Mouse (Mus musculus): ENCODE results near the gene Ern1.

Gene Ern1

DNA sequence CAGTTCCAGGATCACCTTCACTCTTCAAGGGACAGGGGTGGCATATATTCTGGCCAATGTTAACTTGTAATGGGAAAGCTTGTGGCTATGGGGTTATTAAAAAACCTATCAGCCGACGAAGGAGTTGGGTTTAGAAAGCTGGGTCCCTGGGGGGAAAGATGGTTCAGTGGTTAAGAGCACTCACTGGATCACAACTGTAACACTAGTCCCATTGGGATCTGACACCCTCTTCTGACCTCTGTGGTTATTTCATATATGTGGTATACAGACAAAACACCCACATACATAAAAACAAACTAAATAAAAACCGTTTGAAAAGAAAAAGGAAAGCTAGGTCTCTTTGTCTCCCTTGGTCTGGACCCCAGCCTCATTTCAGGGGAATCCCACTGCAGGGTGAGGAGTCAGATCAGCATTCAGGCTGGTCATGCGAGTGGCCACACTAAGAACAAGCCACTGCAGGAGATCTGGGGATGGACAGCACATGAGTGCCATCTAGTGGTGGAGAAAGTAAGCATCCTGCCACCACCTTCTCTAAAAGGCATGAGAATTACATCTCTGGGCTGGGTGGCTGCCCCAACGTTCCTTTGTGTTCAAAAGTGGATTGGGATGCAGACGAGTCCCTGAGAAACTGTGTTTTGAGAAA is 96.0 kb downstream of the Ern1 start:
- DNase-seq (ENCODE audit: low read depth, low spot score), result peak; percentile 84

GRCm38 (mm10) chr11:106390757-106391156 is 96.9 kb downstream of the Ern1 start:
- no peak for DNase-seq (ENCODE audit: low read depth, low spot score)

DNA sequence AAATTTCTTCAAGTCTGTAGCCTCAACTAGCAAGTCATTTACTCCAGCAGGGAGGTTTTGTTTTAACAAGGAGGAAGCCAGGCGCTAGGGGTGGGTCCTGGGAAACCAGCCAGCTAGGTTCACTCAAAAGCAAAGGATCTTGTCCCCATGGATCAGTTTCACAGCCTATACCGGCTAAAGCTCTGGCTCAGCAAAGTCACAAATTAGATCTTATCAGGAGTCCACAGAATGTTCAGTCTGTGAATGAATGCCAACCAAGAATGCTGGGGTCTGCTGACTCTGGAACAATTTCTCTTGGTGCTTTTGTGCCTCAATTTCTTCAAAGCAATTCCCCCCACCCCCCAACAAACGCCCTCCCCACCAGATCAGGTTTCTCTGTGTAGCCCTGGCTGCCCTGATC is 98.0 kb downstream of the Ern1 start:
- no peak for DNase-seq (ENCODE audit: low read depth, low spot score)

DNA sequence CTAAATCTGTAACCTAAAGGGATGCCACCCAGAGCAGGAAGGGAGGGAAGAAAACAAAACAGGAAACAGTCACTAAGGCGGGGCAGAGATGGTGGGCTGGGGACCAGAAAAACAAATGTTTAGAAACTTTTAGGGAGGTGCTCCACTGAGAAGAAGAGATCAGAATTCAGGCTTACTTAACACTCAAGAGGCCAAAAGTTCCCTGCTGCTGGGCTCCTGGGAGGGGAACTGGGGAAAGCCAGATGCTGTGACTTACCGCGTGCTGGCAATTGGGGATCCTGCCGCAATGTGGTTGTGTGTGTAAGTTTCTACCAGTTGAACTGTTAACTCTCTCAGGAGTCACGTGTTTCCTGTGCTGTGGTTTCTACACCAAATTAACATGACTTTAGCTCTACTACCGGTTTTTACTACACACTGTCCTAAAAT is 99.8 kb downstream of the Ern1 start, which contains the start of gene Icam2:
Gene Icam2, minus strand, starts transcription at position 285 of the 426 bp plus-strand sequence.
- DNase-seq (ENCODE audit: low read depth, low spot score), result no peak

- no peak for DNase-seq (ENCODE audit: low read depth, low spot score)
Observed at GRCm38 (mm10) chr11:106387020-106387419, 100.6 kb downstream of the Ern1 start.

- DNase-seq (ENCODE audit: low read depth, low spot score), result no peak
Observed at GRCm38 (mm10) chr11:106386409-106386808, 101.2 kb downstream of the Ern1 start.

DNA sequence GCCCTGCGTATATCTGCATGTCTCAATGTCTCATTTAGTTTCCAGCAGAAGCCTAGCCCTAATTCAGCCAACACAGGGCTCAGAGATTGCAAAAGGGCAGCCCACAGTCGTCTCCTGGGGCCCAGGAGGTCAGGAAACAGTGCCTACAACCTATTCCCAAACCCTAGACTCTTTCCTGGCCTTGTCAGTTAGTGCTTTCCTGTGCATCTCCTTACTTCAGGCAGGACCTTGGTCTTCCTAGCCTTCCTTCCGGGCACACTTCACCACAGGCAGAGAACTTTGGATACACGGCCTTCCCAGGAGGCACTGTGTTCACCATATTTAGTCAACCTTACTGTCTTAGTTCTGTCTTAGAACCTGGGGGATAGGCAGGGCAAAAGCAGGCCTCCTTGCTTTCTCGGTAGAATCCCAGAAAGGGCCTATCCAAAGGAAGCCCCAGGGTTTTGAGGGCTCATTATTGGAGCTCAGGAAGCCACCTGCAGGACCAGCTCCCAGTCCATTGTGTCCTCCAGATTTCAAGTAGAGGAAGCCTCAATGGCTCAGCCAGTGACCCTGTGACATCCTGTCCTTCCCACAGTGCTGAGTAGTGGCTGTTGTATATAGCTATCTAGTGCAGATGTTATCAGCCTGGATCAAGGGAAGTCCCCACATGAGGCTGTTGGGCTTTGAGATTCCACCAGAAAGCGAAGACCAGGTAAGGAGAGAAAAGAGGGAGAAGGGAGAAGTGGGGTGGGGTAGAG is 104.4 kb downstream of the Ern1 start:
- DNase-seq (ENCODE audit: low read depth, low spot score), result no peak

DNA sequence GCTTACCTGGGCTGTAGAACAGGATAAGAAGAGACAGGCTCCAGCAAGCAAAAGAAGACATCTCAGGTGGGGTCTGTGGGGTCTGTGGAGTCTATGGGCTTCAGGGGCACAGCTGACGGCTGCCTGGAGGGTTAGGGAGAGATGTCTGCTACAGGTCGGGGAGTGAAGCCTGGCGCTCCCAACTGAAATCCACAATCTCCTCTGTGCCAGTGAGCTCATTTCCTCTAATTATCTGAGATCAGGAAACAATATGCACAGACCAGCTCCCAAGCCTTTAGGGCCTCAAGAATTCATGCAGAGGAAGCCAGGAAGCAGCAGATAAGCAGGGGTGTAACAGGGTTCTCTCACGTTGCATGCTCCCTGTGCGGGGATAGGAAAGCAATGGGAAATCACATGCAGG is 105.2 kb downstream of the Ern1 start:
- no peak for DNase-seq (ENCODE audit: low read depth, low spot score)

DNA sequence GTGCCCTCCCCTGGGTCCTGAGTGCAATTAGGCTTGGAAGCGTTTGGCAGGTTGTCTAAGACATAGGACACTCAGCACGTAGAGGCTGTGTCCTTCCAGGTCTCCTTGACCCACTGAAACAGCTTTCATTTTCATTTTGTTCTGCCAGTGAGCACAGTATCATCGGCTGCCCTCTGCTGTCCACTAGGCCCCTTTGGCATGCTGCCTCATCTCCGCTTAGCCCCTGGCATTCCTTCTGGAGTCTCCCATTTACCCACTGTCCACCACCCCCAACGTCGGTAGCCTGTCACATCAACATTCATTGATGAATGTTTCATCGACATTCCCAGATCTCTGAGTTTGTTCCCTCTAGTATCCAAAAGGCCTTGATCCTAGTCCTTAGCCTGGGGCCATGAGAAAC is 105.8 kb downstream of the Ern1 start:
- DNase-seq (ENCODE audit: low read depth, low spot score), result no peak

DNA sequence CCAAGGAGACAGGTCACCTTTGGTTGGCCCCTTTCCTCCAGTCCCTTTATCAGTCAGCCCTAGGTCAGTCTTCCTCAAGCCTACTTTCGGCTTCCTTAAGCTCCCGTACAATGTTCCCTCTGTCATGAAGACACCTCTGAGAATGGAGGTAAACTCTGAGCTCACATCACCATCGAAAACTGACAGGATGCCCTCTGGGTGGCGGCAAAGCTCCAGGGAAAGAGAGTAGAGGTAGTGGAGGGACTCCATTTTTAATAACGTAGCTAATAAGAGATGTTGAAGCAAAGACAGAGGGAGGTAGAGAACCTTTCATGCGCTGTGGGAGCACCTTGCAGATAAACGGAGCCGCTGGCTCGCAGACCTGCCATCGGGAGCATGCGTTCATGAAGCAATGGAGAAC is 106.6 kb downstream of the Ern1 start:
- DNase-seq (ENCODE audit: low read depth, low spot score), result no peak

DNA sequence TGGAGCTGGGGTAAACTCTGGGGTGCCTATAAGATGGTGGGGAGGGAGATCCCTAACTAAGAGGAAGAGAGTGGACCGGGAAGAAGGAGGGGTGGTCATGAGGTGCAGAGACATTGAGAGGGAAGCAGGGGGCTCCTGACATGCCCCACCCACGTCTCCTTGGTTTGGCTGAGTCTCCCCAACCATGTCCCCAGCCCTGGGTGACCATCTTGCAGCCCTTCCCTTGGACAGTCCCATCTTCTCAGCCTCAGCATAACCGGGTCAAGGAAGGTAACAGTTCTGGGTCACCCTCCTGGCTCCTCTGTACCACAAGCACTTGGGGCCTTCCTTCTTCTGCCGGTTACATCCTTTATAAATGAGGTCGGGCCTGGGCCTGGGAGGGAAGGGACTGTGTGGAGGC is 112.7 kb downstream of the Ern1 start:
- no peak for DNase-seq (ENCODE audit: low read depth, low spot score)

GRCm38 (mm10) chr11:106374559-106374958 is 113.1 kb downstream of the Ern1 start:
- DNase-seq (ENCODE audit: low read depth, low spot score), result no peak

- no peak for DNase-seq (ENCODE audit: low read depth, low spot score)
Observed at GRCm38 (mm10) chr11:106373998-106374397, 113.7 kb downstream of the Ern1 start.

GRCm38 (mm10) chr11:106366316-106366715 is 121.3 kb downstream of the Ern1 start:
- peak; percentile 68 for DNase-seq (ENCODE audit: low read depth, low spot score)

DNA sequence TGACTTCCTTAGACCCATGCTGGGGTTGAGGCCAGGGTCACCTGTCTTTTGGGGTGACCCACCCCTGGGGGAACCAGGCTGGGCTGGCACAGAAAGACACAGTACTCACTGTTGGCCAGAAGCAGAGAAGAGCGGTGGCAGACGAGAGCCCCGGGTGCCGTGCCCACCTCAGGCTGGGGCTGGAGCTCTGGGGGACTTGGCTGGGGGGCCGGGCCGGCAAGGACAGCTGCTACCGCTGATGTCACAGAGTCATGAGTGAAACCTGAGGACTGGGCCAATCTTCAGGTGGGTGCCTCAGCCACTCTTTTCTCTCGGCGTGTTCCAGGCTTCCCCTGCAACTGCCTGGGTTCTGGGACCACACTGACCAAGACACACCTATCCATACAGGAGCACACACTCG is 122.3 kb downstream of the Ern1 start, which contains the start of gene Prr29:
Gene Prr29, plus strand, starts transcription at position 107 of the 400 bp plus-strand sequence.
- no peak for DNase-seq (ENCODE audit: low read depth, low spot score)

DNA sequence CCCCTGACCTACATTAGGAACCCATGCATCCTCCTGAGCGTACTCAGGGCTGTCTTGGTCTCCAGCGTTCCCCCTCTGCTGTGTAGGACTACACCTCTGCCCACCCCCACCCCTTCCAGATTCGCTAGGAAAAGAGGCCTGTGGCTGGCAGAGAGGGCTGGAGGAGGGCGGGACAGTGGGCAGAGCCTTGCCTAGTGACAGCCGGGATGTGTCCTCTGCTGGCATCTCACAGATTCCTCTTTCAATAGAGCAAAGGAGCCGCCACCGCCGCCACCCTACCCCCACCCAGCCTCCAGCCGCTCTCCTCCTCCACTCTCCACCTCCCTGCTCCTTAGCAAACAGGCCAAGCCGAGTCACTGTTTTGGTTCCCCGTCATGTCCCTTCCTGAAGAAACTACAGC is 122.9 kb downstream of the Ern1 start:
- DNase-seq (ENCODE audit: low read depth, low spot score), result no peak

DNA sequence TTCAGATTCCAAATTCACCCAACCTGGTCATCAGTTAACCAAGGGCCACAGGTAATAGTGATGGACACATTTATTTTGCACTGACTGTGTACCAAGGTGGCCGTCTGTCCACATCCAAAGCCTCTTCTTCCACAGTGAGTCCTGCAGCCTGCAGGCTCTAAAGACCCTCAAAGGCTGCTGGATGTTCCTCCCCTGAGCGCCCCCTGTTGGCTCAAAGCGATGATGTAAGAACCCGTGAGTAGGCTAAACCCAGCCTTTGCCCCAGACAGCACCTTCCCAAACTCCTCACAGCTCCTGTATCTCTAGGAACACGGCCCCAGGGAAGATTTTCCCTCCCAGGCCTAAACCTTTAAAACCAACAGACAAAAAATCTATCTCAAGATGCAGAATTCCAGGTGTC is 128.3 kb downstream of the Ern1 start:
- DNase-seq (ENCODE audit: low read depth, low spot score), result peak; percentile 23

DNA sequence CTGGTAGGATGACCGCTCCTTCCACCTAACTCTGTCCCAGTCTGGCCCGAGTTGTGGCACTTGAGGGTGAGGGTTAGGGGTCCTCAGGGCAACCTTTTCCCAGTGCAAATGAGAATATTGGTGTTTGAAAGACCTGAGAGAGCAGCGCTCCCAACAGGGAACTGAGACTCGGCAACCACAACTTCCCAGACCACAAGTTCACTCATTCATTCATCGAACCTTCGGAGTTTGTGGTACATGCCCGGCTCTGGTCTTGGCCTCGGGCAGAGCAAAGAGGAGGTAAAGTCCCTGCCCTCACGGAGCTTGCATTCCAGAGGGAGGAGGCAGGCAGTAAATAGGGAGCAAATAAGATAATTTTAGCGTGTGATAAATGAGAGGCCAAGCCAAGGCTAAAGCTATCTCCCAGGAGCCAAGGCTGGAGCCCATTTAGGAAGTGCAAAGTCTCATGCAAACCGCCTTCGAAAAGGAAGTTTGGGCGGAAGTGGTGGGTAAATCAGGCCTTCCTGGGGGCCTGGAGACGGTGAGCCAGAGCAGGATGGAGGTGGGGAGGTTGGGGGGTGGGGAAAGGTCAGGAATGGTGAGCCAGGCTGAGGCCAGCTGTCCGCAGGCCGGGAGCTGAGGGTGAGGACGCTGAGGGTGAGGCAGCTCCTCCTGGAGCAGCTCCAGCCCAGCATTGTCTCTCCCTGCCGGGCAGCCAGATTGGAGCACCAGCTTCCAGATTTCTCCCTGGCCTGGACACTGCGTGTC is 132.1 kb downstream of the Ern1 start:
- DNase-seq (ENCODE audit: low read depth, low spot score), result no peak

GRCm38 (mm10) chr11:106354181-106354580 is 133.5 kb downstream of the Ern1 start:
- DNase-seq (ENCODE audit: low read depth, low spot score), result no peak

DNA sequence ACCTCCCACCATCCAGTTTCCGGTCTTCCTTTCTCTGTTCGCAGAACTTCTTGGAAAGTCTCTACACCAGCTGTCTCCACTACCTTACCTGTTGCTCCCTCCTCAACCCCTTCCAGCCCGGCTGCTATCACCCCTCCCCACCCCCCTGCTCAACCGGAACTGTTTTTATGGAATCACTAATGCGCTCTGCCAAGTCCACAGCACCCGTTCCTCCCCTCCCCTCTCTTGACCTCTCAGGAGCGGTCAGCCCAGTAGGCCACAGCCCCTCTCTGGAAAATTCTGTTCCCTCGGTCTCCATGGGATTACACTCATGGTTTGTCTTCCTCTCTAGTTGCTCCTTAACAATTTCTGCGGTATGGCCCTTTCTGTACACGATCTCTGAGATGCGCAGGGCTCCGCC is 134.5 kb downstream of the Ern1 start, which contains the start of gene Scn4a:
Gene Scn4a, minus strand, starts transcription at position 101 of the 400 bp plus-strand sequence.
- DNase-seq (ENCODE audit: low read depth, low spot score), result no peak

GRCm38 (mm10) chr11:106351941-106352340 is 135.7 kb downstream of the Ern1 start:
- DNase-seq (ENCODE audit: low read depth, low spot score), result no peak

GRCm38 (mm10) chr11:106351253-106351652 is 136.4 kb downstream of the Ern1 start:
- DNase-seq (ENCODE audit: low read depth, low spot score), result no peak
